Mouse (Mus musculus): ENCODE data around the gene Panx1.

DNA sequence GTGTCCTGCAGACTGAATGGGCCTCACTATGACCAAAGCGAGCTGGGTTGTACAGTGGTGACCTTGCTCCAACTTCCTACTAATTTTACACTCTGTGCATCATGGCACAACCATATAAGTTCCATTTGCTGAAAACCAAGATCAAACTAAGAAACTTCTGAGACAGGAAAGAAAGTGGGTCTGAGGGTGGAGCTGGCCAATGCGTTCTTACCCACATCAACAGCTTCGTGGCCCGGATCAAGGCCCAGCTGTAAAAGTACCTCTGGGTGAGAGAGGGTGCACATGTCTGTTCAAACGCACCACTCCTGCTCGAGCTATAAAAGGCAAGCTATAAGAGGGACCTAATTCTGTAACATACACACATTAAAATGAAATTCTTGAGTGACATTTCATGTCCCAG lies 14.7 kb upstream of the Panx1 start:
- no peak for TF ChIP-seq EP300 (IDR thresholded peaks at IDR 0.05; ENCODE audit: low read depth)
- TF ChIP-seq CTCF (IDR thresholded peaks at IDR 0.05; ENCODE audit: low read depth) = no peak

Measured in liver, embryonic 14.5 days (tissue).